Mouse (Mus musculus) megakaryocyte progenitor cell, adult 5-6 weeks (primary cell): ENCODE measurements around the gene Map2k5. TPM values are rescaled to one million over a fixed set of nuclear protein-coding genes. Genes with fewer than 3 reads are reported as not detected.

ENCODE experiments used
- ATAC-seq: replicated peaks from 2 replicates; pipeline ENCODE4 v1.8.0; 2016; ENCODE audit warnings: mild to moderate bottlenecking, moderate TSS enrichment, inconsistent platforms; ENCODE audit not compliant: poor library complexity
- total RNA-seq, 2 experiments: library from RNA; stranded (forward) in 1 of 2; stranded (reverse) in 1 of 2; fragments of 157-497, 149-512 nt in 1 of 2; fragments of 200-1000 nt in 1 of 2; gene quantifications; 2 replicates each; pipeline versions ENCODE4 v1.2.3 to v1.2.4; 2015 to 2017

Map2k5 gene
- total RNA-seq (2015): 26.5 and 27.1 TPM in 2 replicates
- 15.7 and 23.4 TPM in 2 replicates for total RNA-seq (2017)

- peak; percentile 91 for ATAC-seq
Observed at GRCm38 (mm10) chr9:63377270-63378142, at the start of gene Map2k5. Map2k5 (minus strand) TSS chr9:63377902.

- no peak for ATAC-seq
Observed at GRCm38 (mm10) chr9:63421096-63421736, 43.5 kb upstream of the Map2k5 start.

GRCm38 (mm10) chr9:63420396-63420795 lies 42.7 kb upstream of the Map2k5 start:
- ATAC-seq: no peak

GRCm38 (mm10) chr9:63400176-63400575 lies 22.5 kb upstream of the Map2k5 start:
- ATAC-seq: no peak

- ATAC-seq: no peak; the same call in 1 of the 2 replicates
Observed at GRCm38 (mm10) chr9:63399463-63399815, 21.7 kb upstream of the Map2k5 start.

GRCm38 (mm10) chr9:63398611-63399462 lies 21.1 kb upstream of the Map2k5 start, which contains the start of gene 2300009A05Rik:
2300009A05Rik (minus strand) TSS chr9:63399246.
- ATAC-seq: peak; percentile 99

- no peak for ATAC-seq
Observed at GRCm38 (mm10) chr9:63395612-63396011, 17.9 kb upstream of the Map2k5 start.

GRCm38 (mm10) chr9:63391307-63391706 lies 13.6 kb upstream of the Map2k5 start:
- no peak for ATAC-seq

GRCm38 (mm10) chr9:63382761-63383160 lies 5.1 kb upstream of the Map2k5 start:
- ATAC-seq: 0 out of 2 replicates have a peak, but pooled peaks have one; percentile 17

GRCm38 (mm10) chr9:63380326-63380725 lies 2.6 kb upstream of the Map2k5 start:
- no peak for ATAC-seq

GRCm38 (mm10) chr9:63378174-63378573 lies 472 bp upstream of the Map2k5 start:
- ATAC-seq: no peak

- no peak for ATAC-seq
Observed at GRCm38 (mm10) chr9:63373315-63373714, 4.4 kb downstream of the Map2k5 start.

- ATAC-seq: no peak
Observed at GRCm38 (mm10) chr9:63372541-63372940, 5.2 kb downstream of the Map2k5 start.

GRCm38 (mm10) chr9:63360410-63360809 lies 17.3 kb downstream of the Map2k5 start:
- ATAC-seq: no peak

- no peak for ATAC-seq
Observed at GRCm38 (mm10) chr9:63359016-63359415, 18.7 kb downstream of the Map2k5 start.

GRCm38 (mm10) chr9:63356721-63357120 lies 21.0 kb downstream of the Map2k5 start:
- no peak for ATAC-seq

- no peak for ATAC-seq
Observed at GRCm38 (mm10) chr9:63356278-63356677, 21.4 kb downstream of the Map2k5 start.

GRCm38 (mm10) chr9:63354168-63354567 lies 23.5 kb downstream of the Map2k5 start:
- ATAC-seq: no peak

- ATAC-seq: no peak
Observed at GRCm38 (mm10) chr9:63350030-63350429, 27.7 kb downstream of the Map2k5 start.

GRCm38 (mm10) chr9:63349241-63349640 lies 28.5 kb downstream of the Map2k5 start:
- ATAC-seq: no peak

- ATAC-seq: no peak
Observed at GRCm38 (mm10) chr9:63348146-63348545, 29.6 kb downstream of the Map2k5 start.
